Mouse (Mus musculus) thymus, postnatal 14 days (tissue): ENCODE data around the gene Gpcpd1.

Source experiments
- DNase-seq: peaks from one replicate; pipeline ENCODE4 v3.0.0; 2021

Gpcpd1 gene

GRCm38 (mm10) chr2:132584191-132584590 lies 3.3 kb downstream of the Gpcpd1 start:
- DNase-seq: no peak

GRCm38 (mm10) chr2:132583126-132583525 lies 4.4 kb downstream of the Gpcpd1 start:
- DNase-seq: no peak

GRCm38 (mm10) chr2:132582227-132582626 lies 5.3 kb downstream of the Gpcpd1 start:
- no peak for DNase-seq

- no peak for DNase-seq
These were observed 7.8 kb downstream of the Gpcpd1 start for GRCm38 (mm10) chr2:132579689-132580088.

GRCm38 (mm10) chr2:132578711-132579110 lies 8.8 kb downstream of the Gpcpd1 start:
- DNase-seq: no peak

GRCm38 (mm10) chr2:132578059-132578458 lies 9.5 kb downstream of the Gpcpd1 start:
- DNase-seq: peak; percentile 98

- DNase-seq: peak; percentile 74
These were observed 10.0 kb downstream of the Gpcpd1 start for GRCm38 (mm10) chr2:132577431-132577981.

- no peak for DNase-seq
These were observed 10.9 kb downstream of the Gpcpd1 start for GRCm38 (mm10) chr2:132576522-132577135.

GRCm38 (mm10) chr2:132575759-132576439 lies 11.6 kb downstream of the Gpcpd1 start:
- no peak for DNase-seq

GRCm38 (mm10) chr2:132575256-132575655 lies 12.3 kb downstream of the Gpcpd1 start:
- no peak for DNase-seq

- DNase-seq: no peak
These were observed 14.2 kb downstream of the Gpcpd1 start for GRCm38 (mm10) chr2:132573280-132573679.

- no peak for DNase-seq
These were observed 14.9 kb downstream of the Gpcpd1 start for GRCm38 (mm10) chr2:132572651-132573050.

- DNase-seq: no peak
These were observed 16.2 kb downstream of the Gpcpd1 start for GRCm38 (mm10) chr2:132571301-132571700.

GRCm38 (mm10) chr2:132570869-132571268 lies 16.7 kb downstream of the Gpcpd1 start:
- no peak for DNase-seq

GRCm38 (mm10) chr2:132569686-132570085 lies 17.8 kb downstream of the Gpcpd1 start:
- DNase-seq: no peak

- DNase-seq: no peak
These were observed 20.1 kb downstream of the Gpcpd1 start for GRCm38 (mm10) chr2:132567414-132567813.

- no peak for DNase-seq
These were observed 25.7 kb downstream of the Gpcpd1 start for GRCm38 (mm10) chr2:132561860-132562259.

- DNase-seq: no peak
These were observed 59.7 kb downstream of the Gpcpd1 start for GRCm38 (mm10) chr2:132527864-132528263.

GRCm38 (mm10) chr2:132526894-132527532 lies 60.5 kb downstream of the Gpcpd1 start:
- no peak for DNase-seq

GRCm38 (mm10) chr2:132526110-132526509 lies 61.4 kb downstream of the Gpcpd1 start:
- no peak for DNase-seq

- no peak for DNase-seq
These were observed 69.3 kb downstream of the Gpcpd1 start for GRCm38 (mm10) chr2:132518021-132518901.

- no peak for DNase-seq
These were observed 70.2 kb downstream of the Gpcpd1 start for GRCm38 (mm10) chr2:132517194-132517836.
